Mouse (Mus musculus) MEL (cell line): Measurements from ENCODE around the gene Siah1a.

ENCODE experiments used
- CTCF ChIP-seq, 3 experiments: IDR thresholded peaks in 2 of 3; conservative IDR thresholded peaks in 1 of 3; 2 replicates each; pipeline ENCODE4 v1.5.1; 2011 to 2012; ENCODE audit warnings: low read length in 3 of 3, low read depth in 2 of 3, mild to moderate bottlenecking in 2 of 3, improper control_type of control experiment in 1 of 3, inconsistent platforms in 1 of 3, mixed read lengths in 1 of 3, moderate library complexity in 1 of 3; ENCODE audit not compliant: control insufficient read depth in 1 of 3, insufficient read depth in 1 of 3, poor library complexity in 1 of 3, severe bottlenecking in 1 of 3
- POLR2A ChIP-seq, 2 experiments: IDR thresholded peaks; 2 replicates each; pipeline ENCODE4 v1.6.1; 2011 to 2012; ENCODE audit warnings: low read length in 2 of 2, mild to moderate bottlenecking in 2 of 2, control low read depth in 1 of 2, improper control_type of control experiment in 1 of 2, low read depth in 1 of 2, moderate library complexity in 1 of 2; ENCODE audit not compliant: control insufficient read depth in 1 of 2, insufficient read depth in 1 of 2, poor library complexity in 1 of 2
- USF1 ChIP-seq: IDR thresholded peaks from 2 replicates; pipeline ENCODE4 v1.6.1; 2014; ENCODE audit warnings: low read depth, mild to moderate bottlenecking, inconsistent platforms, low read length, improper control_type of control experiment, moderate library complexity

GRCm38 (mm10) chr8:86766548-86767211, 20.9 kb upstream of the Siah1a start:
- TF ChIP-seq USF1 (no peak), CTCF (IDR thresholded peaks at IDR 0.05 in 2 of 3, conservative IDR thresholded peaks at IDR 0.05 in 1 of 3; ENCODE audit: control insufficient read depth in 1 of 3, insufficient read depth in 1 of 3, low read depth in 2 of 3, low read length in 3 of 3, poor library complexity in 1 of 3, severe bottlenecking in 1 of 3) (no peak), POLR2A (IDR thresholded peaks at IDR 0.05; ENCODE audit: control insufficient read depth in 1 of 2, insufficient read depth in 1 of 2, low read depth in 1 of 2, low read length in 2 of 2, poor library complexity in 1 of 2) (no peak)
